Mouse (Mus musculus) C2C12 (cell line): Measurements from ENCODE around the gene Adipor2.

ENCODE experiments used
- CTCF ChIP-seq: IDR thresholded peaks from one replicate; pipeline ENCODE4 v1.5.1; 2011; ENCODE audit not compliant: control insufficient read depth, insufficient read depth, insufficient read length
- MAX ChIP-seq: IDR thresholded peaks from one replicate; pipeline ENCODE4 v1.6.1; 2011; ENCODE audit warnings: mild to moderate bottlenecking, control low read depth

- TF ChIP-seq CTCF: no peak
- no peak for TF ChIP-seq MAX
Measured at GRCm38 (mm10) chr6:119324776-119325175, 92.7 kb downstream of the Adipor2 start.
